Mouse (Mus musculus) megakaryocyte, embryonic 14.5 days (primary cell): Measurements from ENCODE around the gene Nkg7.

ENCODE experiments used
- FLI1 ChIP-seq: IDR thresholded peaks from 2 replicates; pipeline ENCODE4 v1.6.1; 2012; ENCODE audit warnings: low read length, inconsistent platforms, mixed read lengths
- GATA1 ChIP-seq: IDR thresholded peaks from 3 replicates; pipeline ENCODE4 v1.6.1; 2012; ENCODE audit warnings: mixed read lengths, low read length, inconsistent platforms, borderline replicate concordance

DNA sequence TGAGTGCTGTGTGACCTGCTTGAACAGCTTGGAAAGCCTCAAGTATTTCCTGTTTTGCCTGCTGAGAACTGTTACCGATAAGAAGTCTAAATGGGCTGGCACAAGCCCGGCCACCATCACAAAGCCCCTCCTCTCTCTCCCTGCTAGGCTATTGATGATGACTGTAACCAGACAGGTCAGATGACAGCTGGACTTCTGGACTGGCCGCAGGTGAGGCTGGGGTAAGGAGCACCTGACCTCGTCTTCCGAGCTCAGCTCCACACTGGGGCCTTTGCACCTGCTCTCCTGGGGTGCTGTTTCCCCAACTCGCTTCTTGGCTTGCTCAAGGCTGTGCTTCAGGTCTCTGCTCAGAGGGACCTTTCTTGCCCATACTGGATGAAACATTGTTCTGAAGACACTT, 17.5 kb downstream of the Nkg7 start:
- TF ChIP-seq GATA1: no peak
- no peak for TF ChIP-seq FLI1
